Mouse (Mus musculus) embryonic facial prominence, embryonic 10.5 days (tissue): ENCODE data around the gene Sptb. TPM values are rescaled to one million over a fixed set of nuclear protein-coding genes. Genes with fewer than 3 reads are reported as not detected.

Experiments
- DNase-seq: peaks from one replicate; pipeline ENCODE4 v3.0.0-alpha.2; 2017; ENCODE audit warnings: low spot score
- H3K27ac ChIP-seq: fragments of 300-500 bp; sonication (generic); replicated peaks from 2 replicates; pipeline ENCODE4 v1.5.1; 2016; ENCODE audit warnings: mild to moderate bottlenecking
- H3K27me3 ChIP-seq: fragments of 300-500 bp; sonication (generic); replicated peaks from 2 replicates; pipeline ENCODE4 v1.6.1; 2016; ENCODE audit warnings: low read depth, mild to moderate bottlenecking; ENCODE audit not compliant: poor library complexity, severe bottlenecking
- H3K36me3 ChIP-seq: fragments of 300-500 bp; sonication (generic); replicated peaks from 2 replicates; pipeline ENCODE4 v1.6.1; 2016; ENCODE audit warnings: mild to moderate bottlenecking, moderate library complexity
- H3K4me1 ChIP-seq: fragments of 300-500 bp; sonication (generic); 2 replicates; pipeline ENCODE4 v1.6.1; 2016
- H3K4me3 ChIP-seq: fragments of 300-500 bp; sonication (generic); 2 replicates; pipeline ENCODE4 v1.5.1; 2016; ENCODE audit warnings: mild to moderate bottlenecking, moderate library complexity
- H3K9me3 ChIP-seq: fragments of 300-500 bp; sonication (generic); 2 replicates; pipeline ENCODE4 v1.6.1; 2016; ENCODE audit warnings: mild to moderate bottlenecking
- WGBS: fragments of 180-500 bp; shearing (Covaris S2); methylation state at CpG from one replicate; pipeline ENCODE4 v1.1.7; 2016; 5-methylcytosine and 5-hydroxymethylcytosine counted together
- polyA plus RNA-seq: library from polyadenylated mRNA; unstranded; fragments of >200 nt; fragmentation: Nextera tagmentation; extraction: Ambion mirVana; gene quantifications from 2 replicates; pipeline ENCODE4 v1.2.1, GENCODE M21; 2016

Sptb gene
- polyA plus RNA-seq, 1 experiment from 2014 or later: 4.5 TPM

- Histone ChIP-seq H3K9me3 (no peaks in the 10 kb centered on the region), H3K27me3 (no peaks in the 10 kb centered on the region), H3K4me1 (peaks cover 30% of the 10 kb centered on the region), H3K27ac (no peak overlapping the region), H3K4me3 (no peak overlapping the region), H3K36me3 (peaks cover 10% of the 10 kb centered on the region)
- WGBS: 76% methylated on average over 7 of the region's 7 CpGs
- DNase-seq: no peak
These were observed 154.2 kb downstream of the Sptb start for GRCm38 (mm10) chr12:76556187-76556586.

DNA sequence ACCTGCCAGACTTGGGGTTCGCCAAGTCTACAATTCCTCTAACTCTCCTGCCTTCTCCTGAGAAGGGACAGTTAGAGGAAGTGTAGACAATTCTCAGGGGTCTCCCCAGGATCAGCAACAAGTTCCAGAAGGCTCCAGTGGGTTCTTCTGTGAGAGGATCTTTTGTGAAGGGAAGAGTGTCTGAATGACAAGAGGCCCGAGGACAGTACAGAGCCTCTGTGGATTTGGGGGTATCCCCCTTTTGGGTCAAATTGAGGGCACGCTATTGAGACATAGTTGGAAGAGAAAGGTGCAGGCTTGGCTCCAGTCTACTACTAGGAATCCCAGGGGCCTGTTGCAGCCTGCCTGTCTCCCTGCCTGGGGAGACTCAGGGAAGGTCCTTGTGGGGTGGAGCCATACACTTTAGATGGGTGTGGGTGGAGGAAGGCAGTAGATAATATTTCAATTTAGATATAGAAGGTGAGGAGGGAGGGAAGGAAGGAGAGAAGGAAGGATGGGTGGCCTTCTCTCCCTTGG lies 155.4 kb downstream of the Sptb start:
- 87% methylated on average over 3 of the region's 3 CpGs for WGBS
- no peak for DNase-seq
- peaks cover 30% of the 10 kb centered on the region for H3K4me1 ChIP-seq

GRCm38 (mm10) chr12:76554392-76554791 lies 156.0 kb downstream of the Sptb start:
- no peak overlapping the region for H3K4me3 ChIP-seq
- no peaks in the 10 kb centered on the region for H3K36me3 ChIP-seq
- 86% methylated on average over 3 of the region's 3 CpGs for WGBS
- 0 out of 2 replicates have a peak, but pooled peaks cover 6% of the 10 kb centered on the region for H3K27me3 ChIP-seq
- peak overlapping the region; percentile 51; the same call in 1 of the 2 replicates for H3K27ac ChIP-seq
- peaks cover 36% of the 10 kb centered on the region for H3K4me1 ChIP-seq
- H3K9me3 ChIP-seq: no peaks in the 10 kb centered on the region
- no peak for DNase-seq

More for the DNA sequence above, 155.4 kb downstream of the Sptb start:
- Histone ChIP-seq H3K4me3 (no peak overlapping the region), H3K9me3 (no peaks in the 10 kb centered on the region), H3K27me3 (0 out of 2 replicates have a peak, but pooled peaks cover under 1% of the 10 kb centered on the region), H3K36me3 (peaks cover under 1% of the 10 kb centered on the region; the same call in 1 of the 2 replicates), H3K27ac (no peak overlapping the region)

GRCm38 (mm10) chr12:76553917-76554316 lies 156.4 kb downstream of the Sptb start:
- Histone ChIP-seq H3K9me3 (no peaks in the 10 kb centered on the region), H3K36me3 (no peaks in the 10 kb centered on the region), H3K4me1 (peaks cover 41% of the 10 kb centered on the region), H3K27ac (peak overlapping the region; percentile 51), H3K27me3 (peaks cover 11% of the 10 kb centered on the region; the same call in 1 of the 2 replicates), H3K4me3 (no peak overlapping the region)
- whole genome bisulfite sequencing: 80% methylated on average over 7 of the region's 7 CpGs
- no peak for DNase-seq

GRCm38 (mm10) chr12:76552958-76553357 lies 157.4 kb downstream of the Sptb start:
- no peak for DNase-seq
- no peaks in the 10 kb centered on the region for H3K36me3 ChIP-seq
- 90% methylated on average over 4 of the region's 4 CpGs for WGBS
- H3K27ac ChIP-seq: no peak overlapping the region
- no peaks in the 10 kb centered on the region for H3K9me3 ChIP-seq
- peaks cover 20% of the 10 kb centered on the region for H3K27me3 ChIP-seq
- H3K4me1 ChIP-seq: peaks cover 49% of the 10 kb centered on the region
- no peak overlapping the region for H3K4me3 ChIP-seq

GRCm38 (mm10) chr12:76552321-76552720 lies 158.0 kb downstream of the Sptb start:
- Histone ChIP-seq H3K27me3 (peaks cover 27% of the 10 kb centered on the region), H3K4me1 (peaks cover 52% of the 10 kb centered on the region), H3K9me3 (no peaks in the 10 kb centered on the region), H3K4me3 (no peak overlapping the region), H3K36me3 (no peaks in the 10 kb centered on the region), H3K27ac (no peak overlapping the region)
- DNase-seq: no peak
- WGBS: 84% methylated on average over 8 of the region's 8 CpGs

GRCm38 (mm10) chr12:76549203-76549602 lies 161.1 kb downstream of the Sptb start:
- H3K27ac ChIP-seq: no peak overlapping the region
- 60% methylated on average over 3 of the region's 3 CpGs for WGBS
- H3K4me1 ChIP-seq: peaks cover 56% of the 10 kb centered on the region
- peaks cover 54% of the 10 kb centered on the region for H3K27me3 ChIP-seq
- H3K36me3 ChIP-seq: no peaks in the 10 kb centered on the region
- no peak overlapping the region for H3K4me3 ChIP-seq
- DNase-seq: no peak
- no peaks in the 10 kb centered on the region for H3K9me3 ChIP-seq

DNA sequence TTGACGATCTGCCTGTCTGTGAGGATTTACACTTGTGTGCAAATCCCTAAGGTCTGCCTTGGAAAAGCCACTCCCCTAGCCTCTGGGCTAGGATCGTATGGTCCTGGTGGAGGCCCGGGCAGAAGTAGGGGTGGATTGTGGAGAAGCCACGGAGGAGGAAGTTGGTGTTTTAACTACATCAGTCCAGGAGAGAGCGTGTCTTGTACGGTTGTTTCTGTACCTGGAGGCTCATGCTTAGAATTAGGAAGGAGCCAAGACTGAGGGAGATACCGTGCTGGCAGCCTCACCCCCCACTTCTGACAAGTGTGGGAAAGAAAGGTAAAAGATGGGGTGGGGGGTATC lies 162.3 kb downstream of the Sptb start:
- H3K36me3 ChIP-seq: no peaks in the 10 kb centered on the region
- H3K4me1 ChIP-seq: peaks cover 50% of the 10 kb centered on the region
- no peaks in the 10 kb centered on the region for H3K9me3 ChIP-seq
- peak overlapping the region; percentile 20; the same call in 1 of the 2 replicates for H3K4me3 ChIP-seq
- peaks cover 54% of the 10 kb centered on the region for H3K27me3 ChIP-seq
- WGBS: 16% methylated on average over 7 of the region's 7 CpGs
- H3K27ac ChIP-seq: 0 out of 2 replicates have a peak overlapping the region, but pooled peaks have one; percentile 1
- no peak for DNase-seq

DNA sequence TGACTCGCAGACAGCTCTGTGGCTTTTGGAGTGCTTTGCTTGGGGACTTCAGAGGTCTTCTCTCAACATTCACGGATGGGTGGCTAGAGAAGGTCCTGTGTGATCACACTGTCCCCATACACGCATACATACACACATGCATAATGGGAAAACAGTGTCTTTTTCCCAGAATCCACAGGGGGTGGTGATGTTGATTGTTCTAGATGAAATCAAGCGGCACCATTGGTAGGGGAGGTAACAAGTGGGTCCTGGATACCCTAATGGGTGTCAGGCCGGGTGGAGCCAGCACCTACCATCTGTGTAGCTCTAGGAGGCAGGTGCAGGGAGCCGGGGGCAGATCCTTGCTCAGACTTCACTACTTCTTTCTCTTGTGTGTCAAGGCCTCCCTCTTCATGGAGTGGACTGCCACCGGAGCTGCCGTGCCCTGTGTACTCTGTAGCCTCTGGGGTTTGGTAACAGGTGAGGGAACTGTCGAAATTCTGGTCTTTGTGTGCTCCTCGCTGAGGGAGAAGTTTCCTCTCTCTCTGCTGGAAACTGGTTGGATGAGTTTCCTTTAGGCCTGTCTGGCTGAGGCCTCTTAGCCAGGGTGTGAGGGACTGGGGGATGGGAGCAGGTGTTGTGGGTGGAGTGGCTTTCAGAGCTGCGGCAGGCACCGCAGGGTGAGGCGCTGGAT lies 162.8 kb downstream of the Sptb start:
- DNase-seq: peak; percentile 61
- H3K4me1 ChIP-seq: peaks cover 50% of the 10 kb centered on the region
- H3K36me3 ChIP-seq: no peaks in the 10 kb centered on the region
- H3K9me3 ChIP-seq: no peaks in the 10 kb centered on the region
- peaks cover 54% of the 10 kb centered on the region for H3K27me3 ChIP-seq
- peak overlapping the region; percentile 74 for H3K27ac ChIP-seq
- 12% methylated on average over 13 of the region's 13 CpGs for WGBS
- peak overlapping the region; percentile 40; the same call in 1 of the 2 replicates for H3K4me3 ChIP-seq

DNA sequence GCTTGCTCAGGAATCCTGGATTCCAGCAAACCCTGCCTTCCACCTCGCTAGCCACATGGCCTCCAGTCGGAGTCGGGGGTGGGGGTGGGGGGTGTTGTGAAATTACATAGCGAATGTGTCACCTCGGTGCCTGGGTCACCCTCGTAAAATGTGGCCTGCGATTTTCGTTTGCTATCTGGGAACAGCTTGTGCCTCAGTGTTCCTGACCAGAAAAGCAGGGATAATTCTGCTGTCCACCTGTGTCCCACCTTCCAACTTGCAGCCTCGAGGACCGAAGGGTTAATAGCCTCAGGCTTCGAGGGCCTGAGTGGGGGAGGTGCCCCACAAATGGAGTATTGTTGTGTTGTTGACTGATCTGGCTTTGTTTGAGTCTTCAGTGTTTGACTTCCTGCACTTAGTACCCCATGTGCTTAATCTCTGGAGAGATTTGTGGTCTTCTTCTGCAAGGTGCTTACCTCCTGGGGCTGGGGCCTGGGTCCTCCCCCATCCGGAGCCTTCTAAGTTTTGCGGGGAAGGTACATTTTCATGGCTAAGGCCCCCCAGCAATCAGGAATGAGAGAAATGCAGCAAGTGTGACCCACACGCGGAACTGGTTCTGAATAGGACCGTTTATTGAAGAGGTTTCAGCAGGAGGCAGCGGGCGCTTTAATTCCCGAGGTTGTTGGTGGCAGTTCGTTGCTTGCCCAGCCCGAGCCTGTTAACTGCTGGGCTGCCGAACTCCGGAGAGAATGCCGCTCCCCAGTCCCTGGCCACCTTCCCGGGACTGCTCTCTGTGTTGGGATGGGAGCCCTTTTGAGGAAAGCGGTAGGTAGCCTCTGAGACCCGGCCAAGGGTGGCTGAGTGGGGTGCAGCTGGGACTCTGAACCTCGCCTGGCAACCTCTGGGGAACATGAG lies 163.7 kb downstream of the Sptb start:
- H3K4me1 ChIP-seq: peaks cover 53% of the 10 kb centered on the region
- H3K4me3 ChIP-seq: peak overlapping the region; percentile 40
- H3K9me3 ChIP-seq: no peaks in the 10 kb centered on the region
- peak; percentile 42 for DNase-seq
- H3K36me3 ChIP-seq: no peaks in the 10 kb centered on the region
- 3% methylated on average over 28 of the region's 28 CpGs for WGBS
- peak overlapping the region; percentile 74 for H3K27ac ChIP-seq
- H3K27me3 ChIP-seq: peaks cover 54% of the 10 kb centered on the region

GRCm38 (mm10) chr12:76545786-76546370 lies 164.5 kb downstream of the Sptb start:
- Histone ChIP-seq H3K27ac (no peak overlapping the region; the same call in 1 of the 2 replicates), H3K36me3 (no peaks in the 10 kb centered on the region), H3K27me3 (peaks cover 54% of the 10 kb centered on the region), H3K4me3 (peak overlapping the region; percentile 40), H3K4me1 (peaks cover 55% of the 10 kb centered on the region), H3K9me3 (no peaks in the 10 kb centered on the region)
- WGBS: 39% methylated on average over 15 of the region's 15 CpGs
- DNase-seq: no peak

DNA sequence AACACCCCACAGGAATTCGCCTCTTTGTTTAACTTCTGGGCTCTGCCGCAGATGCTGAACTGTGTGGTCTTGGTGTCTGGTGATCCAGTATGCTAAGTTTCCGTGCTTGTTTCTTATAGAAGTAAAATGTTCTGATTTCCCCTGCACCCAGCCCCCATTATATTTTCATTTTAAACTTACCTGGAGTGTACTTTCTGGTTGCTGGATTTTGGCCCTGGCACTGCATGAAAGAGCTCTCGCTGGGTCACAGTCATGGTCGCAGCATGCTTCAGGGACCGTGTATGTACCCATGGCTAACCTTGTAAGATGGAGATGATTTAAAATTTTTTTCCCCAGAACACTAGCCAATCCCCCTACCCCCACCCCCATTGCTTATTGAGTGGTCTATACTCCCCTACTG lies 168.5 kb downstream of the Sptb start:
- 76% methylated on average over 6 of the region's 6 CpGs for WGBS
- no peak overlapping the region for H3K4me3 ChIP-seq
- H3K4me1 ChIP-seq: peaks cover 25% of the 10 kb centered on the region
- no peaks in the 10 kb centered on the region for H3K9me3 ChIP-seq
- no peak for DNase-seq
- H3K27ac ChIP-seq: no peak overlapping the region
- peaks cover 23% of the 10 kb centered on the region for H3K27me3 ChIP-seq
- H3K36me3 ChIP-seq: no peaks in the 10 kb centered on the region
